Mouse (Mus musculus) lung, postnatal 36 days (tissue): Measurements from ENCODE around the gene Arxes2.
A peak's percentile ranks its signal among the peaks of the same experiment; 100 is the strongest.
"Not testable (repeated sequence)": the region's sequence is repeated elsewhere in the genome, so short reads cannot be mapped to it uniquely, and the experiment has no call there.

Experiments
- DNase-seq: peaks from one replicate; pipeline ENCODE4 v3.0.0; 2022; ENCODE audit warnings: mixed read lengths

Arxes2 gene

DNA sequence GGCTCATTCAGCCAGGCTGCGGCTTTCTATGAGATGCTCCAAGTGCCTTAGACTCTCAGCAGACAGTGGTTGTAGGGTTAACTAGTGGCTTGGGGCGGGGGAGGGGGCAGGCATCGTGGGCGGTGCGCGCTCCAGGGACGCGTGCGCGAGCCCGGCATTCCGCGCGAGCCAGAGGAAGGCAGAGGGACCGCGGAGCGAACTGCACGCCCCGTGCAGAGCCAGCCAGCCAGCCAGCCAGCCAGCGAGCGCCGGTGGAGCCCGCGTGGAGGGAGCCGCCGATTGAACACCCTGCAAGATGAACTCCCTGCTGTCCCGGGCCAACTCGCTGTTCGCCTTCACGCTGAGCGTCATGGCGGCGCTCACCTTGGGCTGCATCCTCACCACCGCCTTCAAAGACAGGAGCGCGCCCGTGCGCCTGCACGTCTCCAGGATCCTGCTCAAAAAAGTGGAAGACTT lies at the start of gene Arxes2:
Arxes2 (plus strand) TSS at position 161 of the 456 bp plus-strand sequence.
- not testable (repeated sequence) for DNase-seq

DNA sequence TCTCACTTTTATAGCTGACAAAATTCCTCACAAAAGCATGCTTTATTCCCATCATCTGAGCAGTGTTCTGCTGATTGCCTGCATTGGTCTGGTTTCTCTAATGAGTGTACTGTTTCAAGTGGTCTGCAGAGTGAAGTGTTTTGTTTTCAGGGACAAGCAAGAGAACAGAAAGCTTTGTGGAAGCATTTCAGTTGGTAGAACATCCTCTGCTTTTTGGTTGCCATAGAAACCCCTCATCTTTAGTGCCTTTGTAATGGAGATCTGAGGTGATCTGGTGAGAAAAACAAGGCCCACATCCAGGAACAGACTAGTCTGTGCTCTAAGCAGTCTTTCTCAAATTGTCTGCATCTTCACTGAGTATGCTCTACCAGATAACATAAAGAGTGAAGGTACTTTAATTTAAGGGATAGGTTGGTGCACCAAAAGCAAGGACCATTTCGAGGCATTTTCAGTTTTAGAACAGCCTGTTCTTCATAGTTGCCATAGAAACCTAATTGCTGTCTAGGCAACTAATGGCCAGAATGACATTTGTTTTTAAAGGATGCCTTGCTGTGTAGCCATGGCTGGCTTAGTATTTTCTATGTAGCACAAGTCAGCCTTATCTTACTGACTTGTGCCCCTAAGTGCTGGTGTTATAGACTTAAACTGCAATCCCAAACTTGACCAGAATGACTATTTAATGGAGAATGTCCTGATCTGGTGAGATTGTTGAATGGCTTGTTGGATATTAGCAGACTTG lies 44.8 kb upstream of the Arxes2 start:
- no peak for DNase-seq

DNA sequence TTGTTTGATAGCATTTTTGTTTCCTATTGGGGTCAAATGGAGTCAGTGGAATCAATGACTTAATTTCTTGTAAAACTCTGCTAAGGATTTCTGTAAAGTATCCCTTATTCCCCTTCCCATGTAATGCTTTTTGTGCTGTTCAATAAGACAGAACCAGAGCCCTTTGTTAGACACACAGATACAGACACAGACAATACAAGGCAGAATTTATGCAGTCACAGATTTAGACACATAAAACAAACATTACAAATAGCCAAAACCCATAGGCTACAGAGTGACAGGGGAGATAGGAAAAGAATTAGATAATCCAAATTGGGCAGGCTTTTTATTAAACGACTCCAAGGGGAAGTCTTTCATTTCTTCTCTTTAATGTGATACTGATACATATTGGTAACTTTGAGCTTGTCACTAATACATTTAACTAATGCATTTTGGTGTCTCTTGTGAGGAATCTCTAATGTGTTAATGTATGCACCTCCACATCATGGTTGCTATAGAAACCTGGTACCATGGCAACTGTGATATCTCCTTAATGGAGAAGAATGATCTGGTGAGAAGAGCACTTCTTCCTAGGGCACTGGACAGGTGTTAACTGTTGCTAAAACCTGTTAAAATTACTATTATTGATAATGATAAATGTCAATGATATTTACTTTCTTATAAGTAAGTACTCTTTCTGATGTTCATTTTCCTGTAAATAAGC lies 36.5 kb upstream of the Arxes2 start:
- DNase-seq, result no peak

DNA sequence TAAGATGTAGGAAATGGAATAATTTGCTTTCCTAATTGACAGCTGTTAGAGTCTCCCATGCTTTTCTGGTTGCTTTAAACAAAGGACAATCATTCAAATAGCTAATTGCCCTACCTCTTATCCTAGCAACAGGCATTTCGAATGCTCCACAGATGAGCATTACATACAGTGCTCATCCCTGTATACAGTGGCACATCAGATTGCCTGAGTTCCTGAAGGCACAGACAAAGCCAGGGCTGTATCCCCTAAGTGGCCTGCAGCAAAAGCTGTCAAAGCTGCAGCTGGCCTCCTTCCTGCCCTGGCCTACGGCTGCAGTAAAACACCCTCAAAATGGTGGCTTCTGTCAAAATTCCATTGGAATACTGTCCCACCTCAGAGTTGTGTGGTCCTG lies 35.9 kb upstream of the Arxes2 start:
- no peak for DNase-seq

- DNase-seq, result peak; percentile 10
Measured at GRCm38 (mm10) chrX:135958589-135959225, 34.9 kb upstream of the Arxes2 start.

- peak; percentile 3 for DNase-seq
Measured at GRCm38 (mm10) chrX:135959536-135959935, 34.1 kb upstream of the Arxes2 start.

DNA sequence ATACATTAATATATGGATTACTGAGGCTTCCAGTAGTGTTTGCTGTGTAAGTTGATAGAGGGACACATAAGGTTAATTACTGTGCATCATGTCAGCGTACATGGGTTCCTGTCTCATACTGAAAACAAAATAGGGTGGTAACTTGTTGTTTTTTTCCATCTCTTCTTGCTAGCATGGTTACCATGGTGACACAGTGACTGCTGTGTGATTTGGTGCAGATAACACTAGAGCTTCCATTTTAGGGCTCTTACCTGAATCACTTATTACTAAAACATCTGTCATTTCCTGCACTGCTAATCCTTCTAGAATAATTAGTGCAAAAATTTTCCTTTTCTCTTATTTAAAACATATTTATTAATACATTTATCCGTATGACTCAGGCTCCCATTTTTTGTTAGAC lies 31.3 kb upstream of the Arxes2 start:
- no peak for DNase-seq

DNA sequence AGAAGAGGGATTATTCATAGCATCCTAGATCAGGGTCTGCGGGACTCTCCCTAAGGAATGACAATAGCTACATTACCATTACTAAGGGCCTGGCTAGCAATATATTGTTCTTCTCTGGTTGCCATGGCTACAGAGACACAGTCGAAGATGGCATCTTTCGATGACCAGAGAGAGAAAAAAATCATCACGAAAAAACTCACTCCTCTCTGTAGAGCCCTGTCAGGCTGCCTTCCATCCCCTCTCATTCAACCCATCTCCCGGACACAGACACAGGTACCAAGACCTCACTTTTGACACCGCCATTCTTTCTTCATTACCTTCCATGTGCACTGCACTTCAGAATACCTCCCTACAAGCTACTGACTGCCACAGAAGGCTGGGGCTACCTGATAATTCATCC lies 30.5 kb upstream of the Arxes2 start:
- no peak for DNase-seq

- peak; percentile 65 for DNase-seq
Measured at GRCm38 (mm10) chrX:135963629-135964028, 30.0 kb upstream of the Arxes2 start.

- DNase-seq, result no peak
Measured at GRCm38 (mm10) chrX:135973597-135974423, 19.8 kb upstream of the Arxes2 start.

DNA sequence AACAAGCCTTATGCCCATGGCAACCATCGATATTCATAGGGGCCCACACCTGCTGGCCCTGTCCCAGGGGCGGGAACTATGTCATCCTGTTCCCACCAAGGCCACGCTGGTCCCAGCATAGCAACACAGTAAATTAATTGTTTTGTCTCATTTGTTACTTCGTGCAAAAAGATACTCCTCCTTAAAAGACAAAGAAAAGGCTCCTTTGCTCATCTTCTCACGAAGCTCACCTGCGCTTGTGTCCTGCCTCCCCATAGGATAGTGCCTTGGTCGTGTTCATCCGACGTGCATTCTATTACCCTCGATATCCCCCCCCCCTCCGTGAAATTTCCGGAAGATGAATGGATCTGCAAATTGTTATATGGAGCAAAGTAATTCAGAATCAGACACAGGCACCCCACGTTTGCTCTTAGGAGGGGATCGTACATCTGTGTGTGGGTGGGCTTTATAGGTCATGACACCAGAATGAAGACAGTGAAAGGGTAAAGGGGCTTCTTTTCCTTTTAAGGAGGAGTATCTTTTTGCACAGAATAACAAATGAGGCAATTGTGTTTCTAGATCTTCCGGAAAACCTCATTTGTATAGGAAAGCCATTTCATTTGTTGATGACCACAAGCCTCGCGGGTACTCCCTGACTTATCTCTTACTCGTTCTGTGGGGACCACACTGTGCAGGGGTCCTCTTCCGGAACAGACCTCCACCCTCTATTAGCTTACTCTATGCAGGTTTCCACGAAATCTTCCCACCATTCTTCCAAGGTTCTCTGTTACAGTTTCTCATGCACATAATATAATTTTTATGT lies 19.0 kb upstream of the Arxes2 start:
- DNase-seq, result no peak

- DNase-seq, result peak; percentile 82
Measured at GRCm38 (mm10) chrX:135975226-135975552, 18.4 kb upstream of the Arxes2 start.

DNA sequence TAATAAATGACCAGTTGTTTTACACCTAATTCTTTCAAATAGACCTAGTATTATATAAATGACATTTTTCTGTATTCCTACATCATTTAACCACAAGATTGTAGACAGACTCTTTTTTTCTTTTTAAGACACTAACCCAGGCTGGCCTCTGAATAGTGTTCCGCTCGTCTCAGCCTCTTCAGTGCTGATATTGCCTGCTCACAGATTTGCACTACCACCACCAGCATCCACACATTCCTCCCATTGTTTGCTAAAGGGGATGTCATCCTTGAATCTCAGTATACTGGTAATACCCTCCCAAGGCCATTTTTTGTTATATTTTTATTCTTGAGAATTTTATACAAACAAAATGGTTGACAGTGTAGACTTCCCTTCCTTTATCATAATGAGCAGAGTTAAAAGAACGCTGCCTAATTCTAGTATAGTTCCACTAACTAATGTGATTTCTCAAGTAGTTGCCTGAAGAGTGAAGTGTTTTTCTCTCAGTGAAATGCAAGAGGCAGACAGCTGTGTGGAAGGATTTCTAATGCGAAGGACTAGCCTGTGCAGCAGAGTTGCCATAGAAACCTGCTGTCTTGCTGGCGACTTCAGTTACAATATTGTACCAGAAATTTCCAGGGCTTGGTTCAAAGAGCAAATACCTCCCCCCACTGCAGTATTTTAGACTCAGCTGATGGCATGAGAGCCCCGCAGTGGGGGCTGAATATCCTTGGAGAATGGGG lies 8.9 kb upstream of the Arxes2 start:
- no peak for DNase-seq

- no peak for DNase-seq
Measured at GRCm38 (mm10) chrX:135986267-135986666, 7.4 kb upstream of the Arxes2 start.

DNA sequence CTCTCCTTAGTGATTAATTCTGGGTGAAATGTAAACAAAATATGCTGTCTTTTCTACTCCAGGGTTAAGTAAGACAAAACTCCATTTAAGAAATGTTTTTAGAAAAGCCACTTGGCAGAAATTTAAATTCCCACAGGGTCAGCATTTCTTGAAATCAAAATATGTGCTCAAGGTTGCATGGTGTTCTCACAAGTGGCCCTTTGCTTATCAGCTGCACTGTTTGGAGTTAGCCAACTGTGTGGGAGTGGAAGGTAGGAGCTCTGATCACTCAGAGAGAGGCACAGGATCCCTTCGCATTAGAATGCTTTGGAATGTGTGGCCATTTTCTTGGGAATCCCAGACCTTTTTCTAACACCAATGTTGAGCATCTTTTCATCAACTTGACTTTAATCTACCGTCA lies 3.0 kb upstream of the Arxes2 start:
- peak; percentile 3 for DNase-seq

DNA sequence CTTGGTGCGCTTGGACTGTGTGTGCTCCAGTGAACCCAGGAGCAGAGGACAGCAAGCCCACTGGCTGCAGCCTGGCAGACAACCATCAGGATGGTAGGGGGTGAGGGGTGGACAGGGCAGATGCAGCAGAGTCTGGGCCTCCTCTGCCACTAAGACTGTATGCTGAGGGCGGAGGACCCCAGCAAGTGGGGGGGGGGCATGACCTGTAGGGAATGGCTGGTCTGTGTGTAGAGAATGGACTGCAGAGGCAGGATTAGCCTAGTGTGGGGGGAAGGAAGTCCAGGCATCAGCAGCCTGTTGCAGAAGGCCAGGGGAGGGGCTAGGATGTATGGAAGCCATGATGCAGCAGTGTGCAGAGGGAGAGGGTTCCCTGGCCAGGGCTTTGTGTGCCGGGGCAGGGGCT lies 431 bp upstream of the Arxes2 start:
- DNase-seq, result not testable (repeated sequence)

GRCm38 (mm10) chrX:136007199-136007843 lies 13.7 kb downstream of the Arxes2 start:
- DNase-seq, result no peak

DNA sequence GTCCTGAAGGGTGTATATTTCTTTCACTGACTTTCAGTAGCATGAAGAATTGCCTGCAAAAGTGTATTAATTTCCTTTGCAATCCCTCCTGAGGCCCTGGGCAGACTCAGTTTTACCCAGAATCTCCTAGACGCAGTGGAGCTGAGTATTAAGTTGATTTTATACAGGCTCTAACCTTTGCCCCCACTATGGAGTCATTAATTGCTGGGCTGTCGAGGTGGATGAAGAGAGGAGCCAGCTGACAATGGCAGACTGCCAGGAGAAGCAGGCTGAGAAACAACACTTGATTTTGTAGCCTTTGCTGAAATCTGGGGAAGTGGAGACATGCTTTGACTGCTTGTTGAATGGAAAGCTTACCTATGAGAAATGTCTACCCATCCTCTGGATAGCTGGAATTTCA lies 20.8 kb downstream of the Arxes2 start:
- DNase-seq, result peak; percentile 19

- DNase-seq, result no peak
Measured at GRCm38 (mm10) chrX:136030331-136030730, 36.7 kb downstream of the Arxes2 start.

DNA sequence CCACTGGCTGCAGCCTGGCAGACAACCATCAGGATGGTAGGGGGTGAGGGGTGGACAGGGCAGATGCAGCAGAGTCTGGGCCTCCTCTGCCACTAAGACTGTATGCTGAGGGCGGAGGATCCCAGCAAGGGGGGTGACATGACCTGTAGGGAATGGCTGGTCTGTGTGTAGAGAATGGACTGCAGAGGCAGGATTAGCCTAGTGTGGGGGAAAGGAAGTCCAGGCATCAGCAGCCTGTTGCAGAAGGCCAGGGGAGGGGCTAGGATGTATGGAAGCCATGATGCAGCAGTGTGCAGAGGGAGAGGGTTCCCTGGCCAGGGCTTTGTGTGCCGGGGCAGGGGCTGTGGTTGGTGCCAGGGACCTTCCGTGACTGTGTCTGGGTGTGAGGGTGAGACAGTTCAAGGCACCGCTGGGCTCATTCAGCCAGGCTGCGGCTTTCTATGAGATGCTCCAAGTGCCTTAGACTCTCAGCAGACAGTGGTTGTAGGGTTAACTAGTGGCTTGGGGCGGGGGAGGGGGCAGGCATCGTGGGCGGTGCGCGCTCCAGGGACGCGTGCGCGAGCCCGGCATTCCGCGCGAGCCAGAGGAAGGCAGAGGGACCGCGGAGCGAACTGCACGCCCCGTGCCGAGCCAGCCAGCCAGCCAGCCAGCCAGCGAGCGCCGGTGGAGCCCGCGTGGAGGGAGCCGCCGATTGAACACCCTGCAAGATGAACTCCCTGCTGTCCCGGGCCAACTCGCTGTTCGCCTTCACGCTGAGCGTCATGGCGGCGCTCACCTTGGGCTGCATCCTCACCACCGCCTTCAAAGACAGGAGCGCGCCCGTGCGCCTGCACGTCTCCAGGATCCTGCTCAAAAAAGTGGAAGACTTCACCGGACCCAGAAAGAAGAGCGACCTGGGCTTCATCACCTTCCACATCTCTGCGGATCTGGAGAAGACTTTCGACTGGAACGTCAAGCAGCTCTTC lies 39.5 kb downstream of the Arxes2 start, which contains the start of gene Arxes1:
Arxes1 (plus strand) TSS at position 569 of the 965 bp plus-strand sequence.
- DNase-seq, result peak; percentile 7
